Mouse (Mus musculus): ENCODE results near the gene Draxin.

The Draxin gene

GRCm38 (mm10) chr4:148081201-148081600, 49.3 kb downstream of the Draxin start:
- DNase-seq, result no peak

- peak; percentile 73 for DNase-seq
Observed at GRCm38 (mm10) chr4:148080597-148080973, 49.9 kb downstream of the Draxin start.

GRCm38 (mm10) chr4:148079944-148080596, 50.4 kb downstream of the Draxin start:
- no peak for DNase-seq

- no peak for DNase-seq
Observed at GRCm38 (mm10) chr4:148079212-148079611, 51.3 kb downstream of the Draxin start.

GRCm38 (mm10) chr4:148075881-148076280, 54.6 kb downstream of the Draxin start:
- DNase-seq, result no peak

GRCm38 (mm10) chr4:148075259-148075658, 55.2 kb downstream of the Draxin start:
- peak; percentile 53 for DNase-seq

GRCm38 (mm10) chr4:148074521-148075189, 55.8 kb downstream of the Draxin start:
- peak; percentile 17 for DNase-seq

- DNase-seq, result no peak
Observed at GRCm38 (mm10) chr4:148071508-148071907, 59.0 kb downstream of the Draxin start.

GRCm38 (mm10) chr4:148069602-148070218, 60.8 kb downstream of the Draxin start:
- DNase-seq, result no peak

GRCm38 (mm10) chr4:148067346-148067745, 63.2 kb downstream of the Draxin start:
- DNase-seq, result no peak

- DNase-seq, result no peak
Observed at GRCm38 (mm10) chr4:148066401-148066744, 64.1 kb downstream of the Draxin start.

- no peak for DNase-seq
Observed at GRCm38 (mm10) chr4:148065702-148066400, 64.6 kb downstream of the Draxin start.

- DNase-seq, result no peak
Observed at GRCm38 (mm10) chr4:148061086-148061480, 69.4 kb downstream of the Draxin start.

GRCm38 (mm10) chr4:148060120-148061085, 70.1 kb downstream of the Draxin start:
- DNase-seq, result no peak

GRCm38 (mm10) chr4:148058993-148059392, 71.5 kb downstream of the Draxin start:
- DNase-seq, result no peak

- DNase-seq, result no peak
Observed at GRCm38 (mm10) chr4:148058218-148058819, 72.2 kb downstream of the Draxin start.

- no peak for DNase-seq
Observed at GRCm38 (mm10) chr4:148057661-148058209, 72.8 kb downstream of the Draxin start.

GRCm38 (mm10) chr4:148056801-148057200, 73.7 kb downstream of the Draxin start:
- no peak for DNase-seq

- no peak for DNase-seq
Observed at GRCm38 (mm10) chr4:148056246-148056645, 74.3 kb downstream of the Draxin start.

- DNase-seq, result peak; percentile 82
Observed at GRCm38 (mm10) chr4:148054961-148055695, 75.4 kb downstream of the Draxin start.

- DNase-seq, result no peak
Observed at GRCm38 (mm10) chr4:148053417-148053920, 77.0 kb downstream of the Draxin start.
